Mouse (Mus musculus) liver, postnatal 0 days (tissue): Measurements from ENCODE around the gene Txndc17.

Experiments
- CTCF ChIP-seq: sonication (generic); IDR thresholded peaks from 2 replicates; pipeline ENCODE4 v1.5.1; 2016; ENCODE audit warnings: antibody characterized with exemption, low read depth
- EP300 ChIP-seq: IDR thresholded peaks from 2 replicates; pipeline ENCODE4 v1.6.1; 2016; ENCODE audit warnings: antibody characterized with exemption, low read depth, mild to moderate bottlenecking

DNA sequence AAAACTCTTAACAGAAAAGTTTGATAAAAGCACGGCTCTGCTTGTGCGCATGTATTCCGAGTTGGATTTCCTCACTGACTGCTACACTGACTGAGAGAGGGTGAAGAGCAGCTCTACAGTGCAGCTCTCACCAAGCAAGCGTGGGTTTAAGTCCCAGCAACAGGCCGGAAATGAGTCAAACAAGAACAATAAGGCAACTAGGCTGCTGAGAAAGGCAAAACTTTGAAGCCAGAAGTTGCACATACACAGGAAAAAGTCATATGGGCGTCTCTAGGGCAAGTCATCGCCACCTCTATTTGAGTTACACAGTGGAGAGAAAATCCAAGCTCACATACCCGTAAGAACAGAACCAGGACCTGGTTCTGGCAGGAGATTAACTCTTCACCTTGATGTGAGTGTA lies 10.8 kb upstream of the Txndc17 start:
- TF ChIP-seq CTCF (no peak), EP300 (no peak)
